Mouse (Mus musculus) heart, embryonic 13.5 days (tissue): ENCODE measurements at regions not wholly inside any gene's neighbourhood (a gene's known extent, or its start where the extent isn't known, plus 50 kb on each side); places are given as distances from the start of the nearest gene placed in this dataset.

Source experiments
- ATAC-seq: fragments of 200-750 bp; cut with Nextera tagmentation; 2 replicates; pipeline ENCODE4 v1.8.0; 2017; ENCODE audit warnings: moderate TSS enrichment; ENCODE audit not compliant: insufficient number of reproducible peaks, low FRiP score, low TSS enrichment; ENCODE audit errors: extremely low read depth
- H3K27ac ChIP-seq: fragments of 300-500 bp; sonication (generic); replicated peaks from 2 replicates; pipeline ENCODE4 v1.5.1; 2015; ENCODE audit warnings: moderate library complexity, mild to moderate bottlenecking, inconsistent platforms
- H3K27me3 ChIP-seq: fragments of 300-500 bp; sonication (generic); replicated peaks from 2 replicates; pipeline ENCODE4 v1.6.1; 2015; ENCODE audit warnings: mild to moderate bottlenecking, inconsistent platforms
- H3K36me3 ChIP-seq: fragments of 300-500 bp; sonication (generic); 2 replicates; pipeline ENCODE4 v1.6.1; 2015; ENCODE audit warnings: mild to moderate bottlenecking, inconsistent platforms
- H3K4me1 ChIP-seq: fragments of 300-500 bp; sonication (generic); 2 replicates; pipeline ENCODE4 v1.6.1; 2015; ENCODE audit warnings: inconsistent platforms
- H3K4me2 ChIP-seq: fragments of 300-500 bp; sonication (generic); 2 replicates; pipeline ENCODE4 v1.6.1; 2015; ENCODE audit warnings: inconsistent platforms, mild to moderate bottlenecking, moderate library complexity
- H3K4me3 ChIP-seq: fragments of 300-500 bp; sonication (generic); 2 replicates; pipeline ENCODE4 v1.5.1; 2015; ENCODE audit warnings: moderate library complexity, mild to moderate bottlenecking, inconsistent platforms
- H3K9ac ChIP-seq: fragments of 300-500 bp; sonication (generic); 2 replicates; pipeline ENCODE4 v1.6.1; 2015; ENCODE audit warnings: inconsistent platforms, mild to moderate bottlenecking, moderate library complexity
- H3K9me3 ChIP-seq: fragments of 300-500 bp; sonication (generic); 2 replicates; pipeline ENCODE4 v1.6.1; 2016; ENCODE audit warnings: inconsistent platforms
- WGBS: fragments of 180-500 bp; shearing (Covaris S2); methylation state at CpG from one replicate; pipeline ENCODE4 v1.1.7; 2015; ENCODE audit warnings: mixed read lengths; 5-methylcytosine and 5-hydroxymethylcytosine counted together

DNA sequence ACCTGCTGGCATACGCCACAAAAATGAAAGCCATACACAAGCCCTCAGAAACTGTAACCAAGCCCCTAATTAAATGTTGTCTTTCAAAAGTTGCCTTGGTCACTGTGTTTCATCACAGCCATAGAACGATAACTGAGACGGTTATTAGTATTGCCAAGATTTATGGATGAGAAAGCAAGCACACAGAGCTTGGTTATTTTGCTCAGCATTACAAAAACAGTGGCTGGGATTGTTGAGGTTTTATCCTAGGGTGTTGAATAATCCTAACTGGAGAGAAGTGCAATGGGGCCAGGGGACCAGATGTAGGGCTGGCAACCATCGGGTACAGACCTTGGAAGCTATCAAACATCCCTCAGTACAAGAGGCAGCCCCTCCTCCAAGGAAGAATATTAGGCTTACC, 106.4 kb upstream of the Rcn1 start:
- no peaks in the 10 kb centered on the region for H3K9me3 ChIP-seq
- ATAC-seq: no peak
- H3K9ac ChIP-seq: no peak overlapping the region
- H3K27me3 ChIP-seq: no peaks in the 10 kb centered on the region
- 86% methylated on average over 4 of the region's 4 CpGs for WGBS
- no peak overlapping the region for H3K4me3 ChIP-seq
- no peak overlapping the region for H3K27ac ChIP-seq
- no peak overlapping the region for H3K4me2 ChIP-seq
- H3K4me1 ChIP-seq: peaks cover 18% of the 10 kb centered on the region
- H3K36me3 ChIP-seq: no peaks in the 10 kb centered on the region

DNA sequence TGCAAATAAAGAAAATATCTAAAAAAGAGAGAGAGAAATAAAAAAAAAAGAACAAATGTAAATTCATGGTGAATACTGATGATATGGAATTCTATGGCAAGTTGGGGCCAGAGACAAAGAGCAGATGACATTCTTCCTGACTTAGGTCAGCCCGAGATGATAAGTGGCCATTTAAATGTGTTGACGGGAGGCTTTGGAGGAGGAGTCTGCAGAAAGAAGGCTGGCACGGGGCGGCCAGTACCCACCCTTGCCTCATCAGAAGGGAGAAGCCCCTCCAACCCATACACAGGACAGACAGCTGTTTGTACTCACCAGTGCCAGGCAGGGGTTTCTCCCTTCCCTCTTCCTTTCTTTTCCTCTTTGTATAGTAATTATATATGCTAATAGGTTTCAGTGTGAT, 108.0 kb upstream of the Rcn1 start:
- ATAC-seq: no peak
- 12% methylated on average over 4 of the region's 4 CpGs for WGBS

DNA sequence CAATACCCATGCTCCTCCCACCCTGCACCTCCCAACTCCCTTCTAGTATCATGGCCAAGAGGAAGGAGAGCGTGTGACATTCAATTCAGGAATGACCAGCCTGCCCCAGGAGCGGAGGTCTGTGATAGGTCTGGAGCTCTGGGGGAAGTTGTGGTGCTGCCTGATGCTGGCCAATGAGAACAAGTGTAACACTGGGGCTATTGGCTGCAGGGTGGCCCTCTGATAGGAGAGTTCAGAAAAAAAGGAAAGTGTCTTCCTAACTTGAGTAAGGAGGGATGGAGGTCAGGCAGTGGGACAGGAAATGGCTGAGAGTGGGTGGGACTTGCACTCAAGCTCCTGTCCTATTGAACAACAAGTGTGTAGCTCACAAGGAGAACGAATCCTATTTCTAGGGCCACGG, 111.7 kb upstream of the Rcn1 start:
- H3K9me3 ChIP-seq: 0 out of 2 replicates have a peak, but pooled peaks cover 3% of the 10 kb centered on the region
- no peak overlapping the region for H3K4me3 ChIP-seq
- H3K27me3 ChIP-seq: no peaks in the 10 kb centered on the region
- H3K4me1 ChIP-seq: peaks cover 36% of the 10 kb centered on the region
- peak; percentile 46; the same call in 1 of the 2 replicates for ATAC-seq
- H3K9ac ChIP-seq: no peak overlapping the region
- H3K36me3 ChIP-seq: no peaks in the 10 kb centered on the region
- no peak overlapping the region for H3K27ac ChIP-seq
- no peak overlapping the region for H3K4me2 ChIP-seq
- WGBS: 77% methylated on average over 4 of the region's 4 CpGs

More for the DNA sequence above, 108.0 kb upstream of the Rcn1 start:
- Histone ChIP-seq H3K36me3 (no peaks in the 10 kb centered on the region), H3K4me2 (peak overlapping the region; percentile 3; the same call in 1 of the 2 replicates), H3K27ac (no peak overlapping the region), H3K4me3 (no peak overlapping the region), H3K4me1 (peaks cover 23% of the 10 kb centered on the region), H3K9ac (no peak overlapping the region), H3K27me3 (no peaks in the 10 kb centered on the region), H3K9me3 (no peaks in the 10 kb centered on the region)

DNA sequence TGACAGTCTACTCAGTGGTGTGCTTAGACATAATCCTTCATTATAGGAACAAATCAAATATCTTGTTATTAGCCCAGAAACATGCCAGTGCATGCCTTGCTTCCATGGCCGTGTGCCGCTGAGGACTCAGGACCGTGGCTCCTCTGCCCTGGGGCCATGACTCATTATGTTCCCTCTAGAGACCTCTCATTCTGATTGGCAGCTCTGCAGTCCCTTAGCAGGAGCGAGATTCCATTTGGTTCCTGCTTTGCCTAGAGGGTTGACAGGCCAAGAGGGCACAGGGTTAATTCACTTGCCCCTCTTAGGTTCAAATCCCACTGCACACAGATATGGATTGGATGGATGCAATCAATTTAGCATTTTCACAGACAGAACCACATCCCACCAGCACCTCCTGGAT, 112.6 kb upstream of the Rcn1 start:
- ATAC-seq: no peak
- no peak overlapping the region for H3K27ac ChIP-seq
- no peaks in the 10 kb centered on the region for H3K27me3 ChIP-seq
- H3K36me3 ChIP-seq: no peaks in the 10 kb centered on the region
- 49% methylated on average over 4 of the region's 4 CpGs for WGBS
- H3K9ac ChIP-seq: no peak overlapping the region
- H3K9me3 ChIP-seq: 0 out of 2 replicates have a peak, but pooled peaks cover 3% of the 10 kb centered on the region
- peaks cover 42% of the 10 kb centered on the region for H3K4me1 ChIP-seq
- no peak overlapping the region for H3K4me3 ChIP-seq
- H3K4me2 ChIP-seq: no peak overlapping the region

DNA sequence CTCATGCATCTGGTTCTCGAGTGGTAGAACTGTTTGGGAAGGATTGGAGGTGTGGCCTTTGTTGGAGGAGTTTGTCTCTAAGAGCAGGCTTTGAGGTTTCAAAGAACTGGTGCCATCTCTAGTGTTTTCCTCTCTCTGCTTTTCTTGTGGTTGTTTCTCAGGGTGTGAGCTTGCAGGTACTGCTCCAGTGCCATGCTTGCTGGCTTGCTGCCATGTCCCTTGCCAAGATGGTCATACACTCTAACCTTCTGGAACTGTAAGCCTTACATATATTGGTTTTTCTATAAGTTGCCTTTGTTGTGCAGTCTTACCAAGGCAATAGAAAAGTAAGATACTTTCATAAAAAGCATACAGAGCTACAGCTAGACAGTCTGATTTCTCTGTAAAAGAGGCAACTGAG, 115.1 kb upstream of the Rcn1 start:
- WGBS: 80% methylated on average over 1 of the region's 1 CpGs
- ATAC-seq: no peak
- H3K4me2 ChIP-seq: no peak overlapping the region

DNA sequence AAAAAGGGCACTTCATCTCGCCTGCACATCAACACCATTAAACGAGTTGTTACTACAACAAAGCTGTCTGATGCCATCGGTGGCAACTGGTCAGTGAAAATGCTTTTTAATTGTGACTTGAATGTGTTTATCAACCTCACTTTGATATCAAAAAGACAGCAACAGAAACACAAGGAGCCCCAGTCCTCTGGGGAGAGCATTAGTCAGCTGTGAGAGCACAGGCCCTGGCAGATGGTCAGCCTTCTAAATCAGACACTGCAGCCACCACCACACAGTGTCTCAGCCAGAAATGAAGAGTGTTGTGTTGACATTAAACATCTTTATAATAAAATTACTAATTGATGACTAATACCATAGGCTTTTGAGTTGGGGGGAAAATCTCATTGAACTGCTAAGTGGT, 115.8 kb upstream of the Rcn1 start:
- 62% methylated on average over 3 of the region's 3 CpGs for WGBS

More for the DNA sequence above, 115.1 kb upstream of the Rcn1 start:
- H3K27ac ChIP-seq: no peak overlapping the region
- no peak overlapping the region for H3K9ac ChIP-seq
- H3K36me3 ChIP-seq: no peaks in the 10 kb centered on the region
- peaks cover 34% of the 10 kb centered on the region for H3K4me1 ChIP-seq
- no peak overlapping the region for H3K4me3 ChIP-seq
- 0 out of 2 replicates have a peak, but pooled peaks cover 3% of the 10 kb centered on the region for H3K9me3 ChIP-seq
- H3K27me3 ChIP-seq: no peaks in the 10 kb centered on the region

DNA sequence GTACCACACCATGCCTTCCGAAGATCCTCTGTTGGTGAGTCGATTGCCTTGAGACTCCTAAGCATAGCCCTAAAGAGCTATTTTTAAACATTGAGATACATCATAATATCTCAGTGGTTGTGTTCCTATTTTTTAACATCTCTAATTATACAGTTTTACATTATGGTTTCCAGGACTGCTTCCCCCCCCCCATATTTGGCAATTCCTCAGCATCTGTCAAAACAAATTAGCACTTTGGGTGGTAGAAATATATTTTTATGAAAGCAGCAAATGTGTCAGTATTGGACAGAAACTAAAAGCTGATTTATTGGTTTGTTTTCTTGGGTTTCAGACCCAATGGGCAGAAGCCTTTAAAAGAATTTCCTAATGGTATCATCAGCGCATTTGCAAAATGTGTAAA, 116.2 kb upstream of the Rcn1 start:
- Histone ChIP-seq H3K4me1 (peaks cover 34% of the 10 kb centered on the region), H3K9me3 (0 out of 2 replicates have a peak, but pooled peaks cover 3% of the 10 kb centered on the region), H3K4me2 (no peak overlapping the region), H3K9ac (no peak overlapping the region), H3K27ac (no peak overlapping the region), H3K36me3 (no peaks in the 10 kb centered on the region), H3K27me3 (no peaks in the 10 kb centered on the region), H3K4me3 (no peak overlapping the region)
- no peak for ATAC-seq
- WGBS: 73% methylated on average over 3 of the region's 3 CpGs

More for the DNA sequence above, 115.8 kb upstream of the Rcn1 start:
- no peak overlapping the region for H3K4me2 ChIP-seq
- H3K9ac ChIP-seq: no peak overlapping the region
- ATAC-seq: no peak
- no peaks in the 10 kb centered on the region for H3K36me3 ChIP-seq
- H3K9me3 ChIP-seq: 0 out of 2 replicates have a peak, but pooled peaks cover 3% of the 10 kb centered on the region
- no peak overlapping the region for H3K27ac ChIP-seq
- no peaks in the 10 kb centered on the region for H3K27me3 ChIP-seq
- H3K4me1 ChIP-seq: peaks cover 34% of the 10 kb centered on the region
- no peak overlapping the region for H3K4me3 ChIP-seq

DNA sequence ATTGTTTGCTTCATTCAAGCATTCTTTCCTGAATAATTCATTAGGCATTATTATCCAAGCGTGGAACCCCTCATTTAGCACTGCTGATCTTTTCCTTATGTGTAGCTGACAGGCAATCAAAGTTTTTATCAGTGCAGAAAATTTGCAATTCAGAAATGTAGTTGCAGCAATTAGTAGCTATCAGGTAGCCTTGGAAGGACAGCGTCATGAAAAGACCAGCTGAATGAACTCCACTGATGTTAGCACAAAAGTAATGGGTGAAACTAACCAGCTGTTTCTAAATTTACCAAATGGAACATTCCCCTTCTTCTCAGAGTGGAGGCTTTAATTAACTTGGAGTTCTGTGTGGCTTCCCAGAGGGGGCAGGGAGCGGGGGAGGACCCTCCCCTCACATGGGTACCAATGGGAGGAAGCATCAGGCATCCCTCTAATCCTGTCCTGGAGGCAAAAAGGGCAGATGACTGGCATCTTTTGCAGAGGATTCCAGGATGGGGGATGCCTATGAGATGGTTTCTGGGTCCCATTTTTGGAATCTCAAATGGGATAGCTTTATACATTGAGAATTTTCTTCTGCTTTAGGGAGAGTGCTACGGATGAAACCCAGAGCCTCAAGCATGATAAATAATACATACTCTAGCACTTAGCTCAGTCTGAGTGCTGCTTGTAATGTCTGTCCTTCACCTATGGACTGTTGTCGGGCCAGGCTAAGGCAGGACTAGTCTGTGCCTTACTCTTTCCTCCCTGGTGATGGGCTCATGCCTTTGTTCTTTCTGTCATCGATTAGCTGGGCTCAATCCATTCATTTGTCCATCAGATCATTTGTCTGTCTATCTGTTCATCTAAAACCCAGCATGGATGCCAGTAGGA, 117.4 kb upstream of the Rcn1 start:
- Histone ChIP-seq H3K4me3 (no peak overlapping the region), H3K9ac (no peak overlapping the region), H3K4me1 (peaks cover 30% of the 10 kb centered on the region), H3K36me3 (no peaks in the 10 kb centered on the region), H3K27me3 (no peaks in the 10 kb centered on the region), H3K27ac (no peak overlapping the region), H3K4me2 (no peak overlapping the region), H3K9me3 (0 out of 2 replicates have a peak, but pooled peaks cover 3% of the 10 kb centered on the region)
- no peak for ATAC-seq
- 53% methylated on average over 6 of the region's 6 CpGs for WGBS

DNA sequence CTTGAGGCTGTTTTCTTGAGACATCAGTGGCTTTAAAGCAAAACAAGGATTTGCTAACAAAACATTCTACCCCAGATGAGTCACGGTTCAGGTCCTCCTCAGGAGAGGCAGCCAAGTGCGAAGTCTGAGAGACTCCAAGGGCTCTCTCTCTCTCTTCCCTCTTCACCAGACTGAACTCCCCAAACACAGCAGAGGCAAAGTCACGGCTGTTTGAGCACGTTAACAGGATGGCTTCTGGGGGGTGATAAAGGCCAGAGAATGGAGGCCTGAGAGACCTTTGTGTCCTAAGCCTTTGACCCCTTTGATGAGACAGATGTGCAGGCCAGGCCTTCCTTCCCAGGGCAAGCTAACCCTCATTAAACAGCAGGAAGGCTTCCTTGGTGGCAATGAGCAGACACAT, 122.7 kb upstream of the Rcn1 start:
- WGBS: 31% methylated on average over 4 of the region's 4 CpGs

DNA sequence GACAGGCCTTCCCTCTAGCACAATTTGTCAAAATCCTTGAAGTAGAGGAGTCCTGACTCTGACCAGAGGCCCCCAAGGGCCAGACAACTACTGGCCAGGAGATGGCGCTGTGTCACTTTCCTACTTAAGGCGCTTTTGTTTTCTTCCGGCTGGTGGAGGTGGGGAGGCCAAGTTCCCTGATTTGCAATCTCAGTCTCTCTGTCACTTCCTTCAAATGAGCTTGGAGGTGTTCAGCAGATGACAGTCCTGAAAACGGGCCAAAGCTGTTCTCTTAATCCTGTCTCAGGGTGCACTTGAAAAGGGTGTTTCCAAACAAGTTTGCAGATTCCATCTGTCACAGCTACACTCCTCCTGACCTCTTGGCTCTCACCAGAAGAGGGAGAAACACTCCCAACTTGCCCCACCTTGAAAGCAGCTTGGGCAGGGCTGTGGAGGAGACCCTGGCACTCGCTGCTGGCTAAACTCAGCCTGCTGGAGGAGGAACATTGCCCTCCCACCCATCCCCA, 124.2 kb upstream of the Rcn1 start:
- no peak for ATAC-seq

More for the DNA sequence above, 122.7 kb upstream of the Rcn1 start:
- no peak overlapping the region for H3K9ac ChIP-seq
- H3K9me3 ChIP-seq: no peaks in the 10 kb centered on the region
- H3K36me3 ChIP-seq: no peaks in the 10 kb centered on the region
- no peak for ATAC-seq
- H3K4me2 ChIP-seq: no peak overlapping the region
- peaks cover 12% of the 10 kb centered on the region for H3K4me1 ChIP-seq
- no peak overlapping the region for H3K27ac ChIP-seq
- 0 out of 2 replicates have a peak, but pooled peaks cover 5% of the 10 kb centered on the region for H3K27me3 ChIP-seq
- H3K4me3 ChIP-seq: no peak overlapping the region

DNA sequence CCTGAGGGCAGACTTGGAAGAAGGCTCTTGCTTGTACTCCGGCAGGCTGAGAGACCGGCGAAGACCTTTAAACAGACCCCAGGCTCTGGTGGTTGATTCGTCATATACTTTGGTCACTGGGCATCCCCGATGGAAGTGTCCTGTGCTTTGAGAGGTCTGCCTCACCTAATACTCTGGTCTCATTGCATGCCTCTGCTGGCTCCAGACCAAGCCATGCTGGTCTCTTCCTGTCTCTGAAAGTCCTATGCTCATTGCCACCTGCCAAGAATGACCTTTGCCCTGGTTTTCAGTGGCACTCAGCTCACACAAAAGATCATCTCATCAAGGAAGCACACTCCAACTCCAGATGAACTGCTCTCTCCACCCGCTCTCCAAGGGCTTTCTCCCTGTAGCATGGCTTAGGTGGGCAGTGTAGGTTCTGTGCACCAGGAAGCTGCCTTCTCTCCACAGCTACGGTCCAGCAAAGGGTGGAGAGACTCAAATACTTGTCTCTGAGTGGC, 126.0 kb upstream of the Rcn1 start:
- H3K4me3 ChIP-seq: no peak overlapping the region
- 0 out of 2 replicates have a peak, but pooled peaks cover 6% of the 10 kb centered on the region for H3K27me3 ChIP-seq
- H3K9ac ChIP-seq: no peak overlapping the region
- H3K27ac ChIP-seq: no peak overlapping the region
- no peaks in the 10 kb centered on the region for H3K9me3 ChIP-seq
- H3K4me2 ChIP-seq: no peak overlapping the region
- WGBS: 71% methylated on average over 7 of the region's 7 CpGs
- no peak for ATAC-seq
- peaks cover 5% of the 10 kb centered on the region; the same call in 1 of the 2 replicates for H3K4me1 ChIP-seq
- no peaks in the 10 kb centered on the region for H3K36me3 ChIP-seq

More for the DNA sequence above, 124.2 kb upstream of the Rcn1 start:
- no peak overlapping the region for H3K9ac ChIP-seq
- H3K4me2 ChIP-seq: no peak overlapping the region; the same call in 1 of the 2 replicates
- peaks cover 5% of the 10 kb centered on the region; the same call in 1 of the 2 replicates for H3K4me1 ChIP-seq
- H3K9me3 ChIP-seq: no peaks in the 10 kb centered on the region
- no peak overlapping the region for H3K27ac ChIP-seq
- 0 out of 2 replicates have a peak, but pooled peaks cover 6% of the 10 kb centered on the region for H3K27me3 ChIP-seq
- H3K4me3 ChIP-seq: no peak overlapping the region
- 5% methylated on average over 5 of the region's 5 CpGs for WGBS
- H3K36me3 ChIP-seq: no peaks in the 10 kb centered on the region
